Mouse (Mus musculus) limb, embryonic 14.5 days (tissue): ENCODE results near the gene Cdk6. TPM values are rescaled to one million over a fixed set of nuclear protein-coding genes. Genes with fewer than 3 reads are reported as not detected.

Source experiments
- ATAC-seq: fragments of 200-750 bp; cut with Nextera tagmentation; 2 replicates; pipeline ENCODE4 v1.8.0; 2017; ENCODE audit warnings: low read depth, moderate number of reproducible peaks, moderate TSS enrichment; ENCODE audit not compliant: low FRiP score
- DNase-seq: peaks from one replicate; pipeline ENCODE4 v3.0.0-alpha.2; 2015; ENCODE audit warnings: low spot score
- H3K27ac ChIP-seq: fragments of 300-500 bp; sonication (generic); replicated peaks from 2 replicates; pipeline ENCODE4 v1.5.1; 2014; ENCODE audit warnings: low read depth, mild to moderate bottlenecking, low read length, moderate library complexity, mixed read lengths
- H3K27me3 ChIP-seq: fragments of 300-500 bp; sonication (generic); 2 replicates; pipeline ENCODE4 v1.6.1; 2014; ENCODE audit warnings: low read length, mixed read lengths; ENCODE audit not compliant: control insufficient read depth, insufficient read depth
- H3K36me3 ChIP-seq: fragments of 300-500 bp; sonication (generic); 2 replicates; pipeline ENCODE4 v1.6.1; 2014; ENCODE audit warnings: mild to moderate bottlenecking, low read length, moderate library complexity, mixed read lengths; ENCODE audit not compliant: control insufficient read depth, insufficient read depth
- H3K4me1 ChIP-seq: fragments of 300-500 bp; sonication (generic); 2 replicates; pipeline ENCODE4 v1.6.1; 2014; ENCODE audit warnings: antibody characterized with exemption, low read length, mixed read lengths; ENCODE audit not compliant: control insufficient read depth, insufficient read depth
- H3K4me2 ChIP-seq: fragments of 300-500 bp; sonication (generic); replicated peaks from 2 replicates; pipeline ENCODE4 v1.6.1; 2014; ENCODE audit warnings: low read depth, mild to moderate bottlenecking, low read length, moderate library complexity; ENCODE audit not compliant: severe bottlenecking
- H3K4me3 ChIP-seq: fragments of 300-500 bp; sonication (generic); replicated peaks from 2 replicates; pipeline ENCODE4 v1.5.1; 2014; ENCODE audit warnings: low read length
- H3K9ac ChIP-seq: fragments of 300-500 bp; sonication (generic); 2 replicates; pipeline ENCODE4 v1.6.1; 2014; ENCODE audit warnings: mild to moderate bottlenecking, low read depth, low read length, moderate library complexity; ENCODE audit not compliant: severe bottlenecking
- H3K9me3 ChIP-seq: fragments of 300-500 bp; sonication (generic); 2 replicates; pipeline ENCODE4 v1.6.1; 2016; ENCODE audit warnings: low read length; ENCODE audit not compliant: control insufficient read depth
- POLR2A ChIP-seq: fragments of 200-500 bp; IDR thresholded peaks from 2 replicates; pipeline ENCODE4 v1.8.0; 2012; ENCODE audit warnings: inconsistent platforms, mild to moderate bottlenecking, moderate library complexity, borderline replicate concordance; ENCODE audit not compliant: insufficient read depth, insufficient read length; ENCODE audit errors: extremely low read depth
- WGBS: fragments of 180-500 bp; shearing (Covaris S2); extraction: QIAGEN DNeasy Blood & Tissue Kit; methylation state at CpG from one replicate; pipeline ENCODE4 v1.1.7; 2014; 5-methylcytosine and 5-hydroxymethylcytosine counted together
- polyA plus RNA-seq, 2 experiments: library from polyadenylated mRNA; depleted of rRNA in 1 of 2; stranded (reverse) in 1 of 2; unstranded in 1 of 2; fragments of >200 nt; fragmentation: Nextera tagmentation in 1 of 2; extraction: Ambion mirVana in 1 of 2; gene quantifications; 2 replicates each; pipeline versions ENCODE4 v1.2.1 to v1.2.3; 2012 to 2014

The Cdk6 gene
- polyA plus RNA-seq, 2 experiments: 11.3 to 23.8 TPM

DNA sequence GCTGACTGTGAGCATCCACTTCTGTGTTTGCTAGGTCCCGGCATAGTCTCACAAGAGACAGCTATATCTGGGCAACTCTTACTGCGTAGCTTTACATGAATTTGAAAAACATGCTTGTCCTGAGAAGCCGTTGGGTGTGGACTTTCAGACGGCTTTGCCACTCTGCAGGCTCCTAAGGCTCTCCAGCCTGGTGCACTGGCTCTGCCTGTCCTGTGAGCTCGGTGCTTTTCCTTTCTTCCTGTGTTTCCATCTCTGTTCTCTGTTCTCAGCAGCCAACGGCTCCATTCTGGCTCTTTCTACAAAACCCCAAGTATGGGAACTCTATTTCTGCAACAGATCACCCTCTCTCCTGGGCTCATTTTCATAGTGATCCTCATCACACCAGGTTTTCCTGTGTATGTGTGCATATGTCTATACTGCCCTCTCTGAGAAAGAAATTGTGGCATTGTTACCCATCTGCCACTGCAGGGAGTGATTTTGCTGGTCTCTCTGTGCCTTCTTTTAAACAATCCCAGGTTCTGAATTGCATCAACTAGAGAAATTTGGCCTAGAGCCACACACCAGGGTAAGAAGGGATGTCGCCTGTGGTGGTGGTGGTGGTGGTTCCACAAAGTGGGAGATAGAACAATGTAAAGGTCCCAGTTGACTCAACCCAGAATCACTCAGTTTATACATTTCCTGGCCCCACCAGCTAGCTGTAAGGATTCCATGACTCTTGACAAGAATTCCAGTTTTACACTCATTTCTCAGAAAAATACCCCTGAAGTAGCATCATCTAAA, 137.9 kb downstream of the Cdk6 start:
- no peak overlapping the region for H3K9ac ChIP-seq
- 89% methylated on average over 7 of the region's 7 CpGs for WGBS
- no peak overlapping the region for H3K4me2 ChIP-seq
- DNase-seq: no peak
- H3K27ac ChIP-seq: no peak overlapping the region
- H3K27me3 ChIP-seq: no peaks in the 10 kb centered on the region
- TF ChIP-seq POLR2A: no peak
- no peaks in the 10 kb centered on the region for H3K36me3 ChIP-seq
- ATAC-seq: no peak
- no peaks in the 10 kb centered on the region for H3K9me3 ChIP-seq
- no peak overlapping the region for H3K4me3 ChIP-seq
- H3K4me1 ChIP-seq: no peaks in the 10 kb centered on the region

DNA sequence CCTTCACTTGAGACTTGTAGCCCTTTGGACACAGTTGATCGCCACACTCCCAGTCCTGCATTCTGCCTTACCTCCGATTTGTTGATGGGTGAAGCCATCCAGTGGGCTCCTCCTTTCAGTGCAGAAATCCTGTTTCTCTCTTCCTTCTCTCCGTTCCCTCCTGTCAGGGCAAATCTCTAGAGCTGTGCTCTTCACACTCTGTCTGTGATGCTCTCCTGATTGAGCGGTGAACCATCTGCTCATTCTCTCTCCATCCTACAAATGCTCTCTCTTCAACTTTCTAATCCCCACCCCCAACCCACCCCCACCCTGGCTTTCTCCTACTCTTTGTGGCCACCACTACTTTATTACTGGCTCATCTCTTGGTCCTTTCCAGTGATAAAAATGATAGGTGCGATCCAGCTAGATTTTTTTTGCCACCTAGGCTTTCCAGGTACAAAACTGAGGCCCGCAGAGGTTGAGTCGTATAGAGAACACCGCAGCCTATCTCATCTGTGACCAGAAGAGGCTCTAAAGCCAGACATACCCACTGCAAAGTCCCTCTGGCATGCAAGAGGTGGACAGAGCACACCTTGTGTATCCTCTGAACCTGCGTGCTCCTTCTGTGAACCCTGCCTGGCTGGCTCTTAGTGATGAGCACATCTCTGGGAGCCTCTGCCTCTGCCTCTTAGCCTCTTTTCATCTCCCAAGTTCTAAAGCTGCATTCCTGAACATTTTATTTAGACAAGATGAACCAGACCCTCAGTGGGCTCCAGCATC, 139.5 kb downstream of the Cdk6 start:
- no peak for TF ChIP-seq POLR2A
- H3K36me3 ChIP-seq: no peaks in the 10 kb centered on the region
- ATAC-seq (no peak; the same call in 1 of the 2 replicates), DNase-seq (no peak)
- no peaks in the 10 kb centered on the region for H3K27me3 ChIP-seq
- no peak overlapping the region for H3K9ac ChIP-seq
- 95% methylated on average over 9 of the region's 9 CpGs for WGBS
- H3K9me3 ChIP-seq: no peaks in the 10 kb centered on the region
- no peaks in the 10 kb centered on the region for H3K4me1 ChIP-seq
- no peak overlapping the region for H3K27ac ChIP-seq
- no peak overlapping the region for H3K4me2 ChIP-seq
- no peak overlapping the region for H3K4me3 ChIP-seq

DNA sequence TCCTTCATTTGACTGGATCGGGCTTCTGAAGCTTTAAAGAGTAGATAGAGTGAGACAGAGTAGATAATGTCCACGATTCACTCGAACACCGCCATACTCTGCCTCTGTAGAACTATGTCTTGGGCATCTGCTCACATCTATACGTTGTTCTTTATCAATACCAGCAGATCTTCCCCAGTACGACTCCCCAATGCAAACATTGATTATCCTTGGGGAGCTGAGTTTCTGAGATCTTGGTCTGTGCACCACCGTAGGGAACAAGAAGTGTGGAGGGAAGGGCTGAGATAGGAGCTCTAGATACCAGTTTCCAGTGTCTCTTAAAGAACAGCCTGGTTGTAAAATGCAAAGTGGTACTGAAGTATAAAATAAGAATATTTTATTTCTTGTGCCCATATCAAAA, 141.2 kb downstream of the Cdk6 start:
- WGBS: 88% methylated on average over 7 of the region's 7 CpGs
- Histone ChIP-seq H3K36me3 (no peaks in the 10 kb centered on the region), H3K27ac (no peak overlapping the region), H3K4me1 (peaks cover 5% of the 10 kb centered on the region; the same call in 1 of the 2 replicates), H3K4me2 (no peak overlapping the region), H3K27me3 (no peaks in the 10 kb centered on the region), H3K9ac (no peak overlapping the region), H3K9me3 (no peaks in the 10 kb centered on the region), H3K4me3 (no peak overlapping the region)
- DNase-seq: no peak
- TF ChIP-seq POLR2A: no peak
- ATAC-seq: no peak

DNA sequence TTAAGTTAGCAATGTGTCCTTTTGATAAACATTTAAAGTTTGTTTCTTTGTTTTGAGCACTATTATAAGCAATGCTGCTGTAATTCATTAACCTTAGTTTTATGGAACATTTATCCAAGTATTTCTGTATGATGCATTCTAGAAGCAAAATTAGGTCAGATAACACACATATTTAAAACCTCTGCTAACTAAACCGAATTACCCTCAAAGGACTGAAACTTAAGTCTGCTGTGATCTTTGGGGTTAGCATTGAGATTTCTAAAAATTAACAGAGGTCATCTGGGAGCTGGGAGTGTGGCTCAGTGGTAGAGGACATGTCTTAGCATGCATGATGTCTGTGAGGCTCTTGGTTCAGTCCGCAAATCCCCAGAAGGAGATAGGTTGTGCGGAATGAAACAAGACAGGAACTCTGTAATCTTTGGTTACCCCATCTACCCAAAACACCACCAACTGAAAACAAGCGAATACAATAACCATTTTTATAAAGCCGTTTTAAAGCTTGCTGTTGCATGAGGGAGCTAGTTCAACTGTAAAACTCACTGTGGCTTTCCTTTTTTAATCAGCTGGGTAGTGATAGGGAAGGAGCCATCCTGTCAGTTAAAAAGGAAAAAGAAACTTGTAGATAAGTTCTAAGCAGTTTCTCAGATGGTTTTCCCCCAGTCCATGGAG, 141.9 kb downstream of the Cdk6 start:
- no peak overlapping the region for H3K27ac ChIP-seq
- DNase-seq: no peak
- no peak for TF ChIP-seq POLR2A
- WGBS: 93% methylated on average over 5 of the region's 5 CpGs
- H3K9me3 ChIP-seq: no peaks in the 10 kb centered on the region
- no peak for ATAC-seq
- peaks cover 5% of the 10 kb centered on the region; the same call in 1 of the 2 replicates for H3K4me1 ChIP-seq
- no peak overlapping the region for H3K9ac ChIP-seq
- H3K36me3 ChIP-seq: no peaks in the 10 kb centered on the region
- no peaks in the 10 kb centered on the region for H3K27me3 ChIP-seq
- H3K4me3 ChIP-seq: no peak overlapping the region
- H3K4me2 ChIP-seq: no peak overlapping the region

DNA sequence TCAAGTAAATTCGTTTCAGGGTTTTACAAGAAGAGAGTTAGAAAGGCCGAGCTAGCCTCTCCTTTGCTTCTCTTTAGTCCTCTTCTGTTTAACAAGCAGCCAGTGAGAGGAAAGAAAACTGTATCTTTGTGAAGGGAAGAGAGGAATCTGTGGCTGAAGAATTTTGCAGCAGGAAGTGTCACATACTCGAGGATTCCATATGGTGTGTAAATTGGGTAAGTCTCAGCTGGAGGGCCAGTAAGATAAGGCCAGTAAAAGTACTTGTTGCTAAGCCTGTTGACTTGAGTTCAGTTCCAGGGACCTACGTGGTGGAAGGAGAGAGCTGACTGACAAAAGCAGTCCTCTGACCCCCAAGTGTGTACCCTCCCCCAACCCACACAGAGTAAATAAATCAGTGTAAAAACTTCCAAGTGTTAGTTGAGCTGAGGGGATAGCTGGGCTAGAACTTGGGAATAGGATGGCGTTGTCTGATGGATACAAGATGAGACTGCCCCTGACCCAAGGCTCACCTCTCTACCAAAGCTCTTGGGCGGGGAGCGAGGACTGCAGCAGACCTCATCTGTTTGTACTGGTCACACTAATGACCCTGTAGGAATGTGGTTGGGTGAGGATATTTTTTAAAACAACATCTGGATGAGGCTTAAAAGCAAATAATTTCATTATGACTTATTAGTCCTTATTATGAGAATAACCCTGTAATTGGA, 145.4 kb downstream of the Cdk6 start:
- no peaks in the 10 kb centered on the region for H3K9me3 ChIP-seq
- WGBS: 31% methylated on average over 7 of the region's 7 CpGs
- no peaks in the 10 kb centered on the region for H3K36me3 ChIP-seq
- no peak overlapping the region for H3K27ac ChIP-seq
- no peak overlapping the region for H3K4me2 ChIP-seq
- DNase-seq (no peak), ATAC-seq (no peak)
- TF ChIP-seq POLR2A: no peak
- H3K9ac ChIP-seq: no peak overlapping the region
- no peaks in the 10 kb centered on the region for H3K27me3 ChIP-seq
- peaks cover 5% of the 10 kb centered on the region; the same call in 1 of the 2 replicates for H3K4me1 ChIP-seq
- H3K4me3 ChIP-seq: no peak overlapping the region
